Mouse (Mus musculus) testis, adult 2 months (tissue): ENCODE results near the gene Abcb9. TPM values are rescaled to one million over a fixed set of nuclear protein-coding genes. Genes with fewer than 3 reads are reported as not detected.

Source experiments
- H3K27ac ChIP-seq: fragments of 200-500 bp; 2 replicates; pipeline ENCODE4 v1.5.1; 2012; ENCODE audit warnings: low read depth, low read length; ENCODE audit not compliant: control insufficient read depth, insufficient read depth
- H3K27me3 ChIP-seq: fragments of 200-500 bp; 2 replicates; pipeline ENCODE4 v1.6.1; 2012; ENCODE audit warnings: mild to moderate bottlenecking, low read length, moderate library complexity; ENCODE audit not compliant: control insufficient read depth, insufficient read depth
- H3K36me3 ChIP-seq: fragments of 200-500 bp; 2 replicates; pipeline ENCODE4 v1.6.1; 2012; ENCODE audit warnings: mild to moderate bottlenecking, low read length; ENCODE audit not compliant: control insufficient read depth, insufficient read depth
- H3K4me1 ChIP-seq: fragments of 200-500 bp; 2 replicates; pipeline ENCODE4 v1.6.1; 2012; ENCODE audit warnings: low read length; ENCODE audit not compliant: control insufficient read depth, insufficient read depth
- H3K4me3 ChIP-seq: fragments of 200-500 bp; 2 replicates; pipeline ENCODE4 v1.5.1; 2012; ENCODE audit warnings: low read depth, mild to moderate bottlenecking, low read length, moderate library complexity, mixed read lengths; ENCODE audit not compliant: control insufficient read depth
- CTCF ChIP-seq: fragments of 200-500 bp; IDR thresholded peaks from 2 replicates; pipeline ENCODE4 v1.5.1; 2012; ENCODE audit warnings: low read depth, mild to moderate bottlenecking, inconsistent platforms, low read length, moderate library complexity; ENCODE audit not compliant: control insufficient read depth, insufficient read depth, insufficient replicate concordance
- POLR2A ChIP-seq: fragments of 200-500 bp; IDR thresholded peaks from 2 replicates; pipeline ENCODE4 v1.6.1; 2012; ENCODE audit warnings: low read depth, mild to moderate bottlenecking, inconsistent platforms, low read length, moderate library complexity; ENCODE audit not compliant: control insufficient read depth
- polyA plus RNA-seq: library from polyadenylated mRNA; depleted of rRNA; stranded (reverse); fragments of >200 nt; gene quantifications from 2 replicates; pipeline ENCODE4 v1.2.3, GENCODE M21; 2012

The Abcb9 gene
- polyA plus RNA-seq, 1 experiment = 21.6 TPM

DNA sequence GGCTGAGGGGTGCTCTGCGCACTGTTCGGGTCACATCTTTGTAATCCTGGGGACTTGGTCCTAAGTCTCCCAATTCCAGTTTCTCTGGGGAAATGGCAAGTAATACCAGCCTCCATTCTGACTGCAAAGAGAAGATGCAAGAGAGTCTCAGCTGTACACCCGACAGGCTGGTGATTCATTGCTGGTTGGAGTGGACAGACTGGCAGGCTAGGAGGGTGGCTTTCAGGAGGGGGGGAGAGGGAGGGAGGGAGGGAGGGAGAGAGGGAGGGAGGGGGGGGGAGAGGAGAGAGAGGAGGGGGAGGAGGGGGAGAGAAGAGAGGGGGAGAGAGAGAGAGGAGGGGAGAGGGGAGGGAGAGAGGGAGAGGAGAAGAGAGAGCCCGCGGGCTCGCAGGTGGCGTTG is 19.9 kb upstream of the Abcb9 start:
- Histone ChIP-seq H3K27ac (no peak overlapping the region), H3K4me1 (peaks cover 21% of the 10 kb centered on the region), H3K4me3 (peak overlapping the region; percentile 95), H3K27me3 (no peaks in the 10 kb centered on the region), H3K36me3 (no peaks in the 10 kb centered on the region)
- no peak for TF ChIP-seq POLR2A
- no peak for TF ChIP-seq CTCF

DNA sequence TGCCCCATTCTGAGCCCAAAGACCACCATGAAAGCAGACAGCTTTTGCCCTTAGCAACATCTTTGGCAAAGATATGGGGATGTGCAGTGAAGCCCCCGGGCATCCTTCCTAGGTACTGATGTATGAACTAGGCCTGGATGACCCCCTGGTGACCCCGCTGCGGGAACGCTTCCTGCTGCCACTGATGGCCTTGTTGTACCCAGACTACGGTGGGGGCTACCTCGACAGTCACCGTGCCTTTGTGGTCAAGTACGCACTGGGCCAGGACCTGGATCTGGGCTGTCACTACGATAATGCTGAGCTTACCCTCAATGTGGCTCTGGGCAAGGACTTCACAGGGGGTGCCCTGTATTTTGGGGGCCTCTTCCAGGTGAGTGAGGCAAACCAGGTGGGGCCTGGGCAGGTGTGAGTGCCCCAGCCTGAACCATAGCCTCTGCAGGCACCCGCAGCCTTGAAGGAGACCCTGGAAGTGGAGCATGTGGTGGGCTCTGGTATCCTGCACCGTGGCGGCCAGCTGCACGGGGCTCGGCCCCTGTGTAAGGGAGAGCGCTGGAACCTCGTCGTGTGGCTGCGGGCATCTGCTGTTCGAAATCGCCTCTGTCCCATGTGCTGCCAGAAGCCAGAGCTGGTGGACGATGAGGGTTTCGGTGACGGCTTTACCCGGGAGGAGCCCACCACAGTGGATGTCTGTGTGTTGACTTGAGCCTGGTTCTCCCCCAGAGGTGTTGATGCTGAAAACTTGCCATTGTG is 18.9 kb upstream of the Abcb9 start:
- H3K27me3 ChIP-seq = no peaks in the 10 kb centered on the region
- peaks cover 21% of the 10 kb centered on the region for H3K4me1 ChIP-seq
- no peak overlapping the region for H3K4me3 ChIP-seq
- no peak overlapping the region for H3K27ac ChIP-seq
- H3K36me3 ChIP-seq = no peaks in the 10 kb centered on the region
- no peak for TF ChIP-seq POLR2A
- TF ChIP-seq CTCF = no peak

DNA sequence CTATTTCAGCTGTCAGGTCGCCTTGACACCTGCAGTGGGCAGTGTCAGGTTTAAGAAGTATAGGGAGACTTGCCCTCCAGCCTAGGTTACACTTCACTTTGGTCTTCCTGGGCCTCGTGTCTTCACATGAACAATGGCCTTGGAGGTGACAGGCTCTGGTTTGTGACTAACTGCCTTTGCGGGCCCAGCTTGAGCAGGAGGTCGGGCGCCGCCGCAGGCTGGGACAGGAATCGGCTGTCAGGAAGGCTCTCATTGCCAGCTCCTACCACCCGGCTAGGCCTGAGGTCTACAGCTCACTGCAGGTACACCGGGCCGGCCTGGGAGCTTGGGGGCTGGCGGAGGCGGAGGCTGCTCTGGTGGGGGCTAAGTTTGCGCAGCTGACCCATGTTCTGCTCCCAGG is 17.4 kb upstream of the Abcb9 start:
- H3K27ac ChIP-seq = peak overlapping the region; percentile 64
- peak overlapping the region; percentile 97 for H3K4me3 ChIP-seq
- peak; percentile 31; the same call in 1 of the 2 replicates for TF ChIP-seq CTCF
- no peak for TF ChIP-seq POLR2A
- H3K4me1 ChIP-seq = peaks cover 21% of the 10 kb centered on the region
- H3K36me3 ChIP-seq = no peaks in the 10 kb centered on the region
- no peaks in the 10 kb centered on the region for H3K27me3 ChIP-seq

DNA sequence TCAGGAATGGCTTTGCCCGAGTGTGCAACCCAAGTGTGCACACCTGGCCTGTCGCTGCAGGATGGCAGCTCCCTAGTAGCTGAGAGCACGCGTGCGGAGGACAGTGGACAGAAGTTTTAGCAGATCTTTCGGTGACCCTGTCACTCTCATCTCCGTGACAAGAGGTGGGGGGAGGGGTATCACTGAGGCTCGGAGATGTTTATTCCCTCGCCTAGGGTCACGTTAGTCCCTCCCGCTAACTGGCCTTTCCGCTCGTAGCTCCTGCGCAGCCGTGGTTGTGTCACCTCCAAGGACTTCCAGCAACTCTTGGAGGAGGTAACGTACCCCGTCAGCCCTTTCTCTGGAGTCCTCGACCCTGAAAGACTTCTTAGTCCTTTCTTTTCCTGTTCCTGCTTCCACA is 16.9 kb upstream of the Abcb9 start:
- Histone ChIP-seq H3K27me3 (no peaks in the 10 kb centered on the region), H3K27ac (peak overlapping the region; percentile 64), H3K4me1 (peaks cover 21% of the 10 kb centered on the region), H3K4me3 (peak overlapping the region; percentile 97), H3K36me3 (no peaks in the 10 kb centered on the region)
- TF ChIP-seq POLR2A (no peak), CTCF (peak; percentile 0; the same call in 1 of the 2 replicates)

DNA sequence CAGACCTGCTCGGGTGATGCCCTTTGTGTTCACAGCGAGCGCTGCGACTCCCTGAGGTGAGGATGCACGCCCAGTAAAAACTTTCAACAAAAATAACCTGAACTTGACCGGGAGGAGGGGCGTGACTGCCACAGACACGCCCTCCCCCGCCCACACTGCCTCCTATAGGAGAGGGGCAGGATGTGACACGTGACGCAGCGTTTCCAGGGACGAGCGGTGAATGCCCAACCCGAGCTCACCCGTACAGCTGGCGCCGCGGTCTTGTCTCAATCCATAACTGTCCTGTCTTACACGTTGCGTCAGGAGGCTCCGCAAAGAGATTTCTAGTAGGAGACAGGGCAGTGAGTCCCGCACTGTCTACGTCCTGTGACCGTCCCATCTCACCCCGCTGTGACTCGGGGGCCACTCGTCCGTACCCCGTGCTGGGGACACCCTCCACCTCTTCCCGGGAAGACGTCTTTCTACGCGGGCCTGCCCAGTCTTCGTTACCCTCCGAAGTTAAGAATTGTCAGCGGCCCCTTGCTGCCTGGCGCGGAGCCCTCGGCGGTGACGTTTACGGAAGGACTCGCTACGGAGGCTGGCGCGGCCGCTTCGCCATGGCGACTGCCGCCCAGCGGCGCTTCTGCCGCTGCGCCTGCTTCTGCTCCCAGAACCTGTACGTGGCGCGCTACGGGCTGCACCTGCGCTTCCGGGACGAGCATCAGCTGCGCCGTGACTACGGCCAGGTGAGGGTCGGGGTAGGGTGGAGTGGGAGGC is 16.3 kb upstream of the Abcb9 start, which contains the start of gene Ogfod2:
Gene Ogfod2 (plus strand): TSS at position 556 of the 756 bp plus-strand sequence.
- H3K36me3 ChIP-seq = no peaks in the 10 kb centered on the region
- no peaks in the 10 kb centered on the region for H3K27me3 ChIP-seq
- TF ChIP-seq CTCF (peak; percentile 27; the same call in 1 of the 2 replicates), POLR2A (peak; percentile 38)
- H3K4me3 ChIP-seq = peak within 1 kb of the TSS; percentile 97
- H3K4me1 ChIP-seq = peaks cover 19% of the 10 kb centered on the region
- H3K27ac ChIP-seq = peak within 1 kb of the TSS; percentile 98

DNA sequence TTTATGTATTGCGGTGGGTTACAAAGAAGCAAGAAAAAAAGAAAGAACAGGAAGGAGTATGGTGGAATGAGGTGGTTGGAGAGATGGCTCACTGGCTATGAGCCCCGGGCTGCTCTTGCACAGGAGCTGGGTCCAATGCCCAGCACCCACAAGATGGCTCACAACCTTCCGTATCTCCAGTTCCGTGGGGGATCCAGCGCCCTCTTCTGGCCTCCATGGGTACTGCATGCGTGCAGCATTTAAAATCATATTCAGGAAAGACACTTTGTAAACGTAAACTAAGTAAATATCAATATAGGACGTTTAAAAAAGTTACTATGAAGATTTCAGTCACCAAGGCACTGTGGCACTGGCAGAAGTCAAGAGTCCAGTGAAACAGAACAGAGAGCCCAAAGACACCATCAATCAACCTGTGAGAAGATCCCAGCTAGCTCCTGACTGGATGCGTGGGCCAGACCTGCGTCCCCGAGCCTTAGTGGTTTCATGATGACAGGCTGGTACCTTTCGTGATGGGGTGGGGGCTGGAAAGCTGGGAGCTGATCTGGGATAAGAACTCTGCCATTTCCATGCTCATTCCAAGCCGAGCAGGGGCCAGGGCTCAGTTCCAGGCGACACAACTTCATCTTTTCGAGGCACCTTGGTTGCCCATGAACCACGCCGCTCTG is 15.6 kb upstream of the Abcb9 start:
- Histone ChIP-seq H3K27ac (peak overlapping the region; percentile 98), H3K27me3 (no peaks in the 10 kb centered on the region), H3K4me1 (peaks cover 13% of the 10 kb centered on the region), H3K4me3 (peak overlapping the region; percentile 97), H3K36me3 (no peaks in the 10 kb centered on the region)
- TF ChIP-seq CTCF (peak; percentile 93; the same call in 1 of the 2 replicates), POLR2A (no peak)

DNA sequence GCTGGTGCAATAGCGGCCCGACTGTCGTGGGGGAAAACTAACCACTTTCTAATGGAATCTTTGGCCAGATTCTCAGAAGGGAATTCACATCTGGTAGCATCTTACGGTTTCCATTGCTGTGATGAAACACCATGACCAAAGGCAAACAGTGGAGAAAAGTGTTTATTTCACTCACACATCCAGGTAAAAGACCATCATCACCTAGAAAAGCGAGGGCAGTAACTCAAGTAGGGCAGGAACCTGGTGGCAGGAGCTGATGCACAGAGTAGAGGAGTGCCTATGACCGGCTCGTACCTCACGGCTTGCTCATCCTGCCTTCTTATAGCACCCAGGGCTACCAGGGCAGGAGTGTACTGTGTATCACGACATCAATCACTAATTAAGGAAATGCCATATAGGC is 8.0 kb upstream of the Abcb9 start:
- H3K4me3 ChIP-seq = no peak overlapping the region
- TF ChIP-seq CTCF (no peak), POLR2A (no peak)

More for the DNA sequence above, 8.0 kb upstream of the Abcb9 start:
- no peaks in the 10 kb centered on the region for H3K36me3 ChIP-seq
- H3K27me3 ChIP-seq = no peaks in the 10 kb centered on the region
- H3K27ac ChIP-seq = no peak overlapping the region
- no peaks in the 10 kb centered on the region for H3K4me1 ChIP-seq
